38 mouse cellular contexts compared by ENCODE assay signal in the genomic region with DNA sequence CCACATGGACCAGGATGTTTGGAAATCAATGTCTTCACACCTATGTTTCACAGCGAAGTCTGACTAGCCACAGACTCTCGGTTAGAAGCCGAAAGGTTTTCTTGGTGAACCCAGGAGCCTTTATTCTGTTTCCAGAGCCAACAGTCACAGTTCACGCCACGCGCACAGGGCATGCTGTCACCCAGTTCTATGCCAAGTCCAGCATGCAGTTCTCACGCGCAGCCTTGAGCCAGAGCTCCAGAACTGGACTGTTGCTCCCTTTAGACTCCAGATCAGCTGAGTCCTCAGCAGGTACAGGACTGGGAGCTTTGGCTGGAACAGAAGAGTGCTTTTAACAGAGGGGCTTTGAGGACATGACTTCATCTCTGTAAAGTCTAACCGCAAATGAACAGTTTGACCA. TPM values are rescaled to one million over a fixed set of nuclear protein-coding genes. Genes with fewer than 3 reads are reported as not detected.
A peak's percentile ranks its signal among the peaks of the same experiment; 100 is the strongest.
DNase-seq lines count a peak whose midpoint lies in the region; ATAC-seq and TF ChIP-seq lines count a peak whose summit lies in the region.
"Had no signal": no experiment of that assay in that cellular context is flagged by ENCODE, and none has a peak within 500 bp of the region (broad histone marks: within the 10 kb centered on the region; RNA-seq: fewer than 3 reads in every experiment).

No protein-coding gene starts in this region.

- no peak for TF ChIP-seq EP300 in liver, postnatal 0 days (IDR thresholded peaks at IDR 0.05; ENCODE audit: low read depth)

- H3K9me3 ChIP-seq in liver, postnatal 0 days (ENCODE audit: low read length): no peaks in the 10 kb centered on the region
- H3K9me3 ChIP-seq: hindbrain, embryonic 12.5 days; intestine, embryonic 15.5 days; limb, embryonic 13.5 days; liver, embryonic 12.5 days; midbrain, embryonic 13.5 days had no signal

- peak; percentile 61 for DNase-seq in adrenal gland, postnatal 14 days
- no peak for DNase-seq in adrenal gland, adult (ENCODE audit: inconsistent age in 2 of 2, low spot score in 1 of 2)
- peak; percentile 67 for DNase-seq in cerebellum, adult 9-10 months
- DNase-seq in cerebellum, postnatal 4 days (ENCODE audit: low spot score in 2 of 2): no peak
- DNase-seq in liver, adult 2 months (ENCODE audit: extremely low read depth, low read depth, low spot score): peak; percentile 98
- no peak for DNase-seq in liver, postnatal 0 days
- peak; percentile 59 to 60 for DNase-seq in cerebellum, postnatal 36 days
- no peak for DNase-seq in left cerebral cortex, postnatal 36 days (ENCODE audit: low spot score in 2 of 2)
- DNase-seq: gastrocnemius, adult 2 months; gastrocnemius, postnatal 36 days; heart, postnatal 36 days; layer of hippocampus, adult 9-11 months; lung, adult 18-20 months; thymus, adult 2 months; thymus, postnatal 36 days had no signal

- H3K9ac ChIP-seq in liver, adult 2 months (ENCODE audit: low read depth, low read length): peak overlapping the region; percentile 16; the same call in 1 of the 2 replicates
- H3K9ac ChIP-seq in liver, postnatal 0 days (replicated peaks): no peak overlapping the region
- H3K9ac ChIP-seq: hindbrain, embryonic 12.5 days; intestine, embryonic 15.5 days; limb, embryonic 13.5 days; liver, embryonic 12.5 days; midbrain, embryonic 13.5 days had no signal

- no peak for TF ChIP-seq POLR2A in liver, adult 2 months (IDR thresholded peaks at IDR 0.05; ENCODE audit: extremely low read depth, insufficient read depth, low read length)

- no peak for TF ChIP-seq CTCF in liver, adult 2 months (IDR thresholded peaks at IDR 0.05; ENCODE audit: low read depth, low read length)
- no peak for TF ChIP-seq CTCF in liver, postnatal 0 days (IDR thresholded peaks at IDR 0.05; ENCODE audit: low read depth)

- H3K4me3 ChIP-seq in liver, adult 2 months (ENCODE audit: insufficient read depth, low read depth, low read length): no peak overlapping the region
- no peak overlapping the region for H3K4me3 ChIP-seq in liver, postnatal 0 days (ENCODE audit: low read depth, low read length)
- H3K4me3 ChIP-seq: erythroblast, embryonic 14.5 days; gastrocnemius, adult 2 months; hindbrain, embryonic 12.5 days; intestine, embryonic 15.5 days; limb, embryonic 13.5 days; liver, embryonic 12.5 days; midbrain, embryonic 13.5 days had no signal

- 38% methylated on average over 9 of the region's 9 CpGs for whole genome bisulfite sequencing in liver, adult 2 months
- 88% methylated on average over 9 of the region's 9 CpGs for WGBS in liver, postnatal 0 days (ENCODE audit: insufficient replicate concordance)

- ATAC-seq in liver, postnatal 0 days: no peak
- ATAC-seq: forebrain, embryonic 16.5 days; hindbrain, postnatal 0 days; intestine, embryonic 15.5 days; liver, embryonic 12.5 days; lung, postnatal 0 days; midbrain, embryonic 13.5 days; Patski had no signal

- H3K27me3 ChIP-seq in liver, adult 2 months (ENCODE audit: control insufficient read depth, insufficient read depth, low read length): no peaks in the 10 kb centered on the region
- H3K27me3 ChIP-seq in liver, postnatal 0 days (ENCODE audit: insufficient read depth, low read length): peaks cover 6% of the 10 kb centered on the region
- H3K27me3 ChIP-seq: intestine, embryonic 15.5 days; limb, embryonic 13.5 days; Patski had no signal

- peaks cover 3% of the 10 kb centered on the region for H3K79me2 ChIP-seq in liver, adult 2 months (ENCODE audit: control insufficient read depth, insufficient read depth, low read length)

- H3K4me2 ChIP-seq in liver, postnatal 0 days (ENCODE audit: low read depth, low read length): no peak overlapping the region
- H3K4me2 ChIP-seq: heart, embryonic 11.5 days; hindbrain, embryonic 12.5 days; intestine, embryonic 15.5 days; limb, embryonic 13.5 days; liver, embryonic 12.5 days; midbrain, embryonic 13.5 days had no signal

- no peaks in the 10 kb centered on the region for H3K36me3 ChIP-seq in liver, adult 2 months (ENCODE audit: control insufficient read depth, insufficient read depth, low read length)
- no peaks in the 10 kb centered on the region for H3K36me3 ChIP-seq in liver, postnatal 0 days (replicated peaks; ENCODE audit: insufficient read depth, low read length)
- H3K36me3 ChIP-seq: hindbrain, embryonic 12.5 days; intestine, embryonic 15.5 days; limb, embryonic 13.5 days; liver, embryonic 12.5 days; midbrain, embryonic 13.5 days had no signal

- peak overlapping the region; percentile 95 for H3K27ac ChIP-seq in liver, adult 2 months (replicated peaks; ENCODE audit: insufficient read depth, low read depth, low read length)
- no peak overlapping the region for H3K27ac ChIP-seq in liver, postnatal 0 days (ENCODE audit: low read depth)
- H3K27ac ChIP-seq: gastrocnemius, adult 2 months; hindbrain, embryonic 12.5 days; hindbrain, postnatal 0 days; intestine, embryonic 15.5 days; kidney, postnatal 0 days; limb, embryonic 13.5 days; liver, embryonic 12.5 days; macrophage; midbrain, embryonic 13.5 days had no signal

- intact Hi-C loops in left cerebral cortex, postnatal 36 days (cut with DNase I): no loop called here

- H3K4me1 ChIP-seq in liver, adult 2 months (ENCODE audit: control insufficient read depth, insufficient read depth, low read length): peaks cover 41% of the 10 kb centered on the region
- H3K4me1 ChIP-seq in liver, postnatal 0 days (ENCODE audit: insufficient read depth): peaks cover 22% of the 10 kb centered on the region

RNA-seq across cellular contexts. Expression of gene Gm10447, which starts 4.5 kb away (rescaled TPM):
- total RNA-seq in adrenal gland, postnatal 14 days (2021): not detected in 2 replicates
- total RNA-seq in liver, adult 2 months (2014; rRNA removed): 0.46 and 0.60 TPM in 2 replicates
- polyA plus RNA-seq in liver, adult 2 months (2012; rRNA removed): 1.3 and 2.5 TPM in 2 replicates
- polyA plus RNA-seq in liver, postnatal 0 days (2015; fragmentation: Nextera tagmentation; extraction: Ambion mirVana): 0.06 and 0.25 TPM in 2 replicates
- under 1 TPM; 0.22 to 0.34 TPM for total RNA-seq in left cerebral cortex, postnatal 36 days (2021)
- total RNA-seq: common myeloid progenitor, adult 5-6 weeks; gastrocnemius, adult 2 months; gastrocnemius, postnatal 36 days; heart, adult 18-20 months; heart, postnatal 36 days; hindbrain, postnatal 0 days; left cerebral cortex, postnatal 14 days; megakaryocyte-erythroid progenitor cell, adult 5-6 weeks; MEL had no signal
- polyA plus RNA-seq: embryonic facial prominence, embryonic 14.5 days; erythroblast, embryonic 14.5 days; forebrain, embryonic 11.5 days; forebrain, embryonic 16.5 days; heart, embryonic 11.5 days; hindbrain, postnatal 0 days; lung, postnatal 0 days; macrophage; midbrain, embryonic 13.5 days; neural tube, embryonic 14.5 days; Patski had no signal

RNA-seq across cellular contexts. Expression of gene Shroom1, which starts 4.6 kb away (rescaled TPM):
- total RNA-seq in adrenal gland, postnatal 14 days (2021): 3.9 and 5.7 TPM in 2 replicates
- 12.8 and 15.4 TPM in 2 replicates for total RNA-seq in liver, adult 2 months (2014; rRNA removed)
- 36.6 and 43.4 TPM in 2 replicates for polyA plus RNA-seq in liver, adult 2 months (2012; rRNA removed)
- polyA plus RNA-seq in liver, postnatal 0 days (2015; fragmentation: Nextera tagmentation; extraction: Ambion mirVana): 5.5 TPM in 2 replicates
- total RNA-seq in left cerebral cortex, postnatal 36 days (2021): 1 to 10 TPM; 5.3 to 5.5 TPM
- total RNA-seq: common myeloid progenitor, adult 5-6 weeks; megakaryocyte-erythroid progenitor cell, adult 5-6 weeks; MEL had no signal
- polyA plus RNA-seq: erythroblast, embryonic 14.5 days; macrophage; Patski had no signal

RNA-seq across cellular contexts. Expression of gene Gm9837, which starts 17.9 kb away (rescaled TPM):
- not detected in 2 replicates for total RNA-seq in adrenal gland, postnatal 14 days (2021)
- total RNA-seq in liver, adult 2 months (2014; rRNA removed): not detected in 2 replicates
- not detected in 2 replicates for polyA plus RNA-seq in liver, adult 2 months (2012; rRNA removed)
- polyA plus RNA-seq in liver, postnatal 0 days (2015; fragmentation: Nextera tagmentation; extraction: Ambion mirVana): not detected in 2 replicates
- total RNA-seq in left cerebral cortex, postnatal 36 days (2021): not detected
- total RNA-seq: common myeloid progenitor, adult 5-6 weeks; gastrocnemius, adult 2 months; gastrocnemius, postnatal 36 days; heart, adult 18-20 months; heart, postnatal 36 days; hindbrain, postnatal 0 days; left cerebral cortex, adult 18-20 months; megakaryocyte-erythroid progenitor cell, adult 5-6 weeks; MEL had no signal
- polyA plus RNA-seq: embryonic facial prominence, embryonic 14.5 days; erythroblast, embryonic 14.5 days; forebrain, embryonic 11.5 days; forebrain, embryonic 16.5 days; heart, embryonic 11.5 days; heart, embryonic 16.5 days; hindbrain, embryonic 12.5 days; hindbrain, postnatal 0 days; intestine, embryonic 15.5 days; kidney, postnatal 0 days; limb, embryonic 13.5 days; liver, embryonic 12.5 days; lung, postnatal 0 days; macrophage; midbrain, embryonic 13.5 days; neural tube, embryonic 14.5 days; Patski; thymus, adult 2 months had no signal

RNA-seq across cellular contexts. Expression of gene Gdf9, which starts 21.6 kb away (rescaled TPM):
- 1.2 and 3.6 TPM in 2 replicates for total RNA-seq in adrenal gland, postnatal 14 days (2021)
- 0.09 and 0.34 TPM in 2 replicates for total RNA-seq in liver, adult 2 months (2014; rRNA removed)
- polyA plus RNA-seq in liver, adult 2 months (2012; rRNA removed): 0.21 and 0.47 TPM in 2 replicates
- polyA plus RNA-seq in liver, postnatal 0 days (2015; fragmentation: Nextera tagmentation; extraction: Ambion mirVana): 0.15 and 0.18 TPM in 2 replicates
- total RNA-seq in left cerebral cortex, postnatal 36 days (2021): 1 to 10 TPM in 1 of 2 experiments, not detected in 1; 1.1 TPM
- polyA plus RNA-seq: erythroblast, embryonic 14.5 days had no signal

RNA-seq across cellular contexts. Expression of gene Uqcrq, which starts 21.8 kb away (rescaled TPM):
- 1,722 and 1,730 TPM in 2 replicates for total RNA-seq in adrenal gland, postnatal 14 days (2021)
- 256 TPM in 2 replicates for total RNA-seq in liver, adult 2 months (2014; rRNA removed)
- polyA plus RNA-seq in liver, adult 2 months (2012; rRNA removed): 1,230 and 1,408 TPM in 2 replicates
- polyA plus RNA-seq in liver, postnatal 0 days (2015; fragmentation: Nextera tagmentation; extraction: Ambion mirVana): 1,453 and 1,461 TPM in 2 replicates
- 100 to 1,000 TPM; 404 to 490 TPM for total RNA-seq in left cerebral cortex, postnatal 36 days (2021)

Comparison
In these comparisons a context has a peak if more than half of its experiments do, and no peak if none do; other contexts are left out.
1. DNase-seq: peak in adrenal gland, postnatal 14 days (single experiment), cerebellum, adult 9-10 months (single experiment), liver, adult 2 months (single experiment) and cerebellum, postnatal 36 days (2 of 2); none in adrenal gland, adult (0 of 2), cerebellum, postnatal 4 days (0 of 2), liver, postnatal 0 days (single experiment) and left cerebral cortex, postnatal 36 days (0 of 2).